Mouse (Mus musculus) MEL (cell line): ENCODE data around the gene Scamp1.

ENCODE experiments used
- EP300 ChIP-seq, 2 experiments: IDR thresholded peaks; 2 replicates each; pipeline ENCODE4 v1.6.1; 2011; ENCODE audit warnings: improper control_type of control experiment in 2 of 2, low read length in 2 of 2, low read depth in 1 of 2, mild to moderate bottlenecking in 1 of 2
- MAX ChIP-seq: IDR thresholded peaks from 2 replicates; pipeline ENCODE4 v1.6.1; 2011; ENCODE audit warnings: low read length, improper control_type of control experiment
- POLR2A ChIP-seq, 2 experiments: IDR thresholded peaks; 2 replicates each; pipeline ENCODE4 v1.6.1; 2011 to 2012; ENCODE audit warnings: low read length in 2 of 2, mild to moderate bottlenecking in 2 of 2, control low read depth in 1 of 2, improper control_type of control experiment in 1 of 2, low read depth in 1 of 2, moderate library complexity in 1 of 2; ENCODE audit not compliant: control insufficient read depth in 1 of 2, insufficient read depth in 1 of 2, poor library complexity in 1 of 2
- ZMIZ1 ChIP-seq: IDR thresholded peaks from 2 replicates; pipeline ENCODE4 v1.6.1; 2012; ENCODE audit warnings: low read depth, mild to moderate bottlenecking, inconsistent platforms, low read length, improper control_type of control experiment, moderate library complexity

DNA sequence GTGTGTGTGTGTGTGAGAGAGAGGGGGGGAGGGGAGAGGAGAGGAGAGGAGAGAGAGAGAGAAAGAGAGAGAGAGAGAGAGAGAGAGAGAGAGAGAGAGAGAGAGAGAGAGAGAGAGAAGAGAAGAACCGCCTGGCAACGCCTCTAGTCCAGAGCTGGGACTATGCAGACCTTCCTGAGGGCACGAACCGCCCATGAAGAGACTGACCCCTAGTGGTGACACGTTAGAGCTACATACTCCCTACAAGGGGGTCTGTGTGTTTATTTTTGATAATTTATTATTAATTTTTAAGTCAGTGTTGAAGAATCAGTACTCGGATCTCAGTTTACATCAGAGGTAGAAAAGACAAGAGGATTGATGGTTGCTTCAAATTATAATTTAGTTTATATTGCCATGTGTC is 80.4 kb downstream of the Scamp1 start:
- TF ChIP-seq POLR2A (IDR thresholded peaks at IDR 0.05; ENCODE audit: control insufficient read depth in 1 of 2, insufficient read depth in 1 of 2, low read depth in 1 of 2, low read length in 2 of 2, poor library complexity in 1 of 2) (no peak), ZMIZ1 (no peak), EP300 (IDR thresholded peaks at IDR 0.05; ENCODE audit: low read depth in 1 of 2, low read length in 2 of 2) (no peak), MAX (no peak)
